Mouse (Mus musculus) liver, postnatal 0 days (tissue): ENCODE measurements at regions not wholly inside any gene's neighbourhood (a gene's known extent, or its start where the extent isn't known, plus 50 kb on each side); places are given as distances from the start of the nearest gene placed in this dataset.

ENCODE experiments used
- CTCF ChIP-seq: sonication (generic); IDR thresholded peaks from 2 replicates; pipeline ENCODE4 v1.5.1; 2016; ENCODE audit warnings: antibody characterized with exemption, low read depth
- EP300 ChIP-seq: IDR thresholded peaks from 2 replicates; pipeline ENCODE4 v1.6.1; 2016; ENCODE audit warnings: antibody characterized with exemption, low read depth, mild to moderate bottlenecking

- TF ChIP-seq EP300, result no peak
- TF ChIP-seq CTCF, result no peak
These were observed 570.1 kb upstream of the Chrm3 start for GRCm38 (mm10) chr13:10930741-10931140.
